Mouse (Mus musculus): Measurements from ENCODE around the gene Mesp1.

DNA sequence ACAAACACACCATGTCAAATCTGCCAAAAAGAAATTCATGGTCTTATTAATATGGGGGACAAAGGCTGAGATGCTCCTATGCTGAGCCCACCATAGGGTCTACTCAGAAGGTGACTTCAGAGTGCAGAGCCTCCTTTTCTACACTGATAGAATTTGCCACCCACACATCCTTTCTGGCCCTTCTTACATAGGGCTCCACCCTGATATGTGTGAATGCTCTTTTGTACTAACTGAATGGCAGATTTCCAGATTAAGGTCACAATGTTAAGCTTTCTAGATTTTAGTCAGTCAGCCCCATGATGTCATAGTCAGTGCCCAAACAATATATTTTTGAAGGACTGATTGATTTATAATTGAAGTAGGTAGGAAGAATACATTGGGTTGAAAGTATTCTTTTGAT lies 33.8 kb downstream of the Mesp1 start:
- TF ChIP-seq CTCF (IDR thresholded peaks at IDR 0.05; ENCODE audit: low read depth) = no peak
- no peak for TF ChIP-seq EP300 (IDR thresholded peaks at IDR 0.05; ENCODE audit: low read depth)
